In the genomic region with DNA sequence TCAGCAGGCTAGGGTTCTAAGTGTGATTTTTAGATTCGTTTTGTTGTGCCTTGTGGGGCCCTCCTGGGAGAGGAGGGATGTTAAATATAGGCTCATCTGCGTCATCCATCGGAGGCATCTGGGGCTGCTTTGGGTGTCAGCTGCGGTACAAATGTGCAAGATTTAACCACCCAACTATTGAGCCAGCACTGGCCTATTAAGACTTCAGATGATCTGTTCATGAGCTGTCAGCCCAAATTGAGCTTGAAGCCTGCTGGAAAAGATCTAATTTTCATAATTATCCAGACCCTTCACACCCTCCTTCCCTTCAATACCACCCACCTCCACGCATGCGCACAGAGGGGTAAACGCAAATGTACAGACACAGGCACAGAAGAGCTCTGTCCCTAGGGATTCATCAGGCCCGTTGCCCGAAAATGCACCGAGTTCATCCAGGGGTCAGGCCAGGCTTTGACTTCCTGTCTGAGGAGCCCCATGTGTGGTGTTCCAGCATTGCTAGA, we compare ENCODE assay signal across 8 mouse cellular contexts.
A peak's percentile ranks its signal among the peaks of the same experiment; 100 is the strongest.
DNase-seq lines count a peak whose midpoint lies in the region.

No protein-coding gene starts in this region.

- intact Hi-C loops in gastrocnemius, postnatal 14 days (cut with DNase I; ENCODE audit: low total_unique reads), result no loop called here
- intact Hi-C loops in left cerebral cortex, postnatal 36 days (cut with DNase I), result no loop called here

- peak; percentile 17 to 50 for DNase-seq in adrenal gland, adult 18-20 months (ENCODE audit: low spot score in 2 of 2)
- peak; percentile 82 for DNase-seq in embryo, embryonic 11 days
- peak; percentile 39 for DNase-seq in gastrocnemius, postnatal 14 days
- DNase-seq in kidney, adult 11 months, result peak; percentile 58
- DNase-seq in left cerebral cortex, postnatal 36 days (ENCODE audit: low spot score in 2 of 2), result peak; percentile 39 to 44
- DNase-seq in retina, embryonic 14.5 days (ENCODE audit: low spot score), result peak; percentile 92
- DNase-seq in c-Kit-positive CD71-positive TER-119-positive erythroid progenitor cells, embryonic 14.5 days (ENCODE audit: low spot score), result no peak
- no peak for DNase-seq in thymus, postnatal 36 days

Comparison
In these comparisons a context has a peak if more than half of its experiments do, and no peak if none do; other contexts are left out.
1. DNase-seq: peak in adrenal gland, adult 18-20 months (2 of 2), embryo, embryonic 11 days (single experiment), gastrocnemius, postnatal 14 days (single experiment), kidney, adult 11 months (single experiment), left cerebral cortex, postnatal 36 days (2 of 2) and retina, embryonic 14.5 days (single experiment); none in c-Kit-positive CD71-positive TER-119-positive erythroid progenitor cells, embryonic 14.5 days (single experiment) and thymus, postnatal 36 days (0 of 2).